Mouse (Mus musculus): Measurements from ENCODE around the gene Prr14. TPM values are rescaled to one million over a fixed set of nuclear protein-coding genes. Genes with fewer than 3 reads are reported as not detected.
"Not testable (repeated sequence)": the region's sequence is repeated elsewhere in the genome, so short reads cannot be mapped to it uniquely, and the experiment has no call there.

The Prr14 gene
- polyA plus RNA-seq, 1 experiment = 81.2 TPM

DNA sequence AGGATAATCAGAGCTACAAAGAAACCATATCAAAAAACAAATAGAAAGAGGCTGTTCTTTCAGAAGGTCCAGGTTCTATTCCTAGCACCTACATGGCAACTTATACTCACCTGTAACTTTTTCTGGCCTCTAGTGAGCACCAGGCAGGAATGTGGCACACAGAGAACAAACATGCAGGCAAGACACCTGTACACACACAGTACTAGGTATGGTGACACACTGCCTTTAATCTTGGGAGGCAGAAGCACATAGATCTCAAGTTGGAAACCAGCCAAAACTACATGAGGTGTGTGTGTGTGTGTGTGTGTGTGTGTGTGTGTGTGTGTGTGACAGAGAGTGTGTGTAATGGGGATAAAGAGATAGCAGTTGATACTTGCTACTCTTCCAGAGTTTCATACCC lies 35.2 kb downstream of the Prr14 start:
- no peak overlapping the region for H3K27ac ChIP-seq (ENCODE audit: insufficient read depth, low read depth, low read length)
- no peaks in the 10 kb centered on the region for H3K27me3 ChIP-seq (ENCODE audit: control insufficient read depth, insufficient read depth, low read length)
- TF ChIP-seq CTCF (IDR thresholded peaks at IDR 0.05; ENCODE audit: extremely low read depth, insufficient read length, insufficient replicate concordance, low read depth, low read length) = no peak
- no peak for TF ChIP-seq POLR2A (IDR thresholded peaks at IDR 0.05; ENCODE audit: low read depth, low read length)
- no peaks in the 10 kb centered on the region for H3K4me1 ChIP-seq (ENCODE audit: control insufficient read depth, insufficient read depth, insufficient read length, low read length)
- H3K4me3 ChIP-seq (ENCODE audit: low read depth, low read length) = no peak overlapping the region
- peaks cover 25% of the 10 kb centered on the region for H3K36me3 ChIP-seq (ENCODE audit: control insufficient read depth, insufficient read depth, low read length)

DNA sequence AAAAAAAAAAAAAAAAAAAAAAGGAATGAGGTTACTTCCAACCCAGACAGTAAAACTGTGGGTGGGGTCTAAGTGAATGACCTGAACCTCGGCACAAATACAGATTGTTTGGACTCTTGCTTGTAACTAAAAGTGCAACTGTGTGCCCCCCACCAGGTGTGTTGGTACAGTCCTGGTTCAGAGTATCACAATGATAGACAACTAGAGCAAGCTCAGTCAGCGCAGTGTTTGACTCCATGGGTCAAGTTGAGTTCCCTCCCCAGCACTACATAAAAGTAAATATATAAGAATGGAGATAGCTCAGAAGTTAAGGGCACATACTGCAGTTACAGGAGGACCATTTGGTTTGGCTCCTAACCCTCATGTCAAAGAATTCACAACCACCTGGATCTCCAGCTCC lies 38.0 kb downstream of the Prr14 start:
- Histone ChIP-seq H3K27me3 (ENCODE audit: control insufficient read depth, insufficient read depth, low read length) (no peaks in the 10 kb centered on the region), H3K36me3 (ENCODE audit: control insufficient read depth, insufficient read depth, low read length) (0 out of 2 replicates have a peak, but pooled peaks cover 2% of the 10 kb centered on the region), H3K4me3 (ENCODE audit: low read depth, low read length) (no peak overlapping the region), H3K4me1 (ENCODE audit: control insufficient read depth, insufficient read depth, insufficient read length, low read length) (no peaks in the 10 kb centered on the region), H3K27ac (ENCODE audit: insufficient read depth, low read depth, low read length) (no peak overlapping the region)
- TF ChIP-seq CTCF (IDR thresholded peaks at IDR 0.05; ENCODE audit: extremely low read depth, insufficient read length, insufficient replicate concordance, low read depth, low read length) = no peak
- TF ChIP-seq POLR2A (IDR thresholded peaks at IDR 0.05; ENCODE audit: low read depth, low read length) = no peak
- WGBS = 63% methylated on average over 2 of the region's 2 CpGs

GRCm38 (mm10) chr7:127498407-127498806 lies 39.0 kb downstream of the Prr14 start:
- Histone ChIP-seq H3K27ac (ENCODE audit: insufficient read depth, low read depth, low read length) (no peak overlapping the region), H3K27me3 (ENCODE audit: control insufficient read depth, insufficient read depth, low read length) (no peaks in the 10 kb centered on the region), H3K4me3 (ENCODE audit: low read depth, low read length) (no peak overlapping the region), H3K36me3 (ENCODE audit: control insufficient read depth, insufficient read depth, low read length) (no peaks in the 10 kb centered on the region; the same call in 1 of the 2 replicates), H3K4me1 (ENCODE audit: control insufficient read depth, insufficient read depth, insufficient read length, low read length) (no peaks in the 10 kb centered on the region)
- 42% methylated on average over 3 of the region's 3 CpGs for WGBS
- TF ChIP-seq CTCF (IDR thresholded peaks at IDR 0.05; ENCODE audit: extremely low read depth, insufficient read length, insufficient replicate concordance, low read depth, low read length) (peak; percentile 44; the same call in 1 of the 2 replicates), POLR2A (IDR thresholded peaks at IDR 0.05; ENCODE audit: low read depth, low read length) (no peak)

DNA sequence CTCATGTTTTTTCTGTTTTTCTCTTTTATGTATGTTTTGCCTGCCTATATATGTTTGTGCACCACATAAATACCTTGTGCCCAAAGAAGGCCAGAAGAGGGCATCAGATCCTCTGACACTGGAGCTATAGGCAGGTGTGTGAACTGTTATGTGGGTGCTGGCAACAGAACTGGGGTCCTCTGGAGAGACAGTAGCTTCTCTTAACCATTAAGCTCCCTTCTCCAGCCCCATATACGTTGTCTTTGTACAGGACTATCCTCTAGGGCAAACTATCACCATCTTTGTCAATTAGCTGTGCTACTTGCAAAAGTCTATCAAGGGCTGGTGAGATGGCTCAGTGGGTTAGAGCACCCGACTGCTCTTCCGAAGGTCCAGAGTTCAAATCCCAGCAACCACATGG lies 48.9 kb downstream of the Prr14 start:
- no peaks in the 10 kb centered on the region for H3K4me1 ChIP-seq (ENCODE audit: control insufficient read depth, insufficient read depth, insufficient read length, low read length)
- TF ChIP-seq POLR2A (IDR thresholded peaks at IDR 0.05; ENCODE audit: low read depth, low read length) = no peak
- TF ChIP-seq CTCF (IDR thresholded peaks at IDR 0.05; ENCODE audit: extremely low read depth, insufficient read length, insufficient replicate concordance, low read depth, low read length) = no peak
- H3K36me3 ChIP-seq (ENCODE audit: control insufficient read depth, insufficient read depth, low read length) = no peaks in the 10 kb centered on the region; the same call in 1 of the 2 replicates
- WGBS = 93% methylated on average over 3 of the region's 3 CpGs
- no peaks in the 10 kb centered on the region for H3K27me3 ChIP-seq (ENCODE audit: control insufficient read depth, insufficient read depth, low read length)
- H3K27ac ChIP-seq (ENCODE audit: insufficient read depth, low read depth, low read length) = no peak overlapping the region
- H3K4me3 ChIP-seq (ENCODE audit: low read depth, low read length) = no peak overlapping the region

- not testable (repeated sequence) for H3K36me3 ChIP-seq (ENCODE audit: control insufficient read depth, insufficient read depth, low read length); H3K27me3 ChIP-seq (ENCODE audit: control insufficient read depth, insufficient read depth, low read length); H3K4me1 ChIP-seq (ENCODE audit: control insufficient read depth, insufficient read depth, insufficient read length, low read length); H3K4me3 ChIP-seq (ENCODE audit: low read depth, low read length); H3K27ac ChIP-seq (ENCODE audit: insufficient read depth, low read depth, low read length)
- WGBS = 91% methylated on average over 3 of the region's 4 CpGs
Measured at GRCm38 (mm10) chr7:127509830-127510229, 50.4 kb downstream of the Prr14 start.

DNA sequence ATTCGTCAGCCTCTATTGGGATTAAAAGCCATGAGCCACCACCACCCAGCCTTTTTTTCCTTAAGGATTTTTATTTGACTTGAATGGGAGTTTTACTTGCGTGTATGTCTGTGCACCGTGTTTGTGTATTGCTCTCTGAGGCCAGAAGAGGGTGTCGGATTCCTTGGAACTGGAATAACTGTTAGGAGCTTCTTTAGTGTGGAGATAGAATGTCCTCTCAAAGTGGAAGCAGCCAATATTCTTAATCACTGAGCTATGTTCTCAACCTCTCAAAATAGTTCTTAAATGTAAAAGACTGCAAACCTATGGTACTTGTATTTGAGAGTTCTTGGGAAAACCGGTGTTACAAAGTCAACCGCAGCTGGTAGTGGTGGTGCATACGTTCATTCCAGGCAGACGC lies 51.8 kb downstream of the Prr14 start:
- H3K36me3 ChIP-seq (ENCODE audit: control insufficient read depth, insufficient read depth, low read length) = peaks cover 13% of the 10 kb centered on the region
- no peak overlapping the region for H3K4me3 ChIP-seq (ENCODE audit: low read depth, low read length)
- peaks cover 7% of the 10 kb centered on the region; the same call in 1 of the 2 replicates for H3K4me1 ChIP-seq (ENCODE audit: control insufficient read depth, insufficient read depth, insufficient read length, low read length)
- 19% methylated on average over 8 of the region's 8 CpGs for WGBS
- TF ChIP-seq CTCF (IDR thresholded peaks at IDR 0.05; ENCODE audit: extremely low read depth, insufficient read length, insufficient replicate concordance, low read depth, low read length) (no peak), POLR2A (IDR thresholded peaks at IDR 0.05; ENCODE audit: low read depth, low read length) (no peak)
- 0 out of 2 replicates have a peak overlapping the region, but pooled peaks have one; percentile 7 for H3K27ac ChIP-seq (ENCODE audit: insufficient read depth, low read depth, low read length)
- no peaks in the 10 kb centered on the region for H3K27me3 ChIP-seq (ENCODE audit: control insufficient read depth, insufficient read depth, low read length)

DNA sequence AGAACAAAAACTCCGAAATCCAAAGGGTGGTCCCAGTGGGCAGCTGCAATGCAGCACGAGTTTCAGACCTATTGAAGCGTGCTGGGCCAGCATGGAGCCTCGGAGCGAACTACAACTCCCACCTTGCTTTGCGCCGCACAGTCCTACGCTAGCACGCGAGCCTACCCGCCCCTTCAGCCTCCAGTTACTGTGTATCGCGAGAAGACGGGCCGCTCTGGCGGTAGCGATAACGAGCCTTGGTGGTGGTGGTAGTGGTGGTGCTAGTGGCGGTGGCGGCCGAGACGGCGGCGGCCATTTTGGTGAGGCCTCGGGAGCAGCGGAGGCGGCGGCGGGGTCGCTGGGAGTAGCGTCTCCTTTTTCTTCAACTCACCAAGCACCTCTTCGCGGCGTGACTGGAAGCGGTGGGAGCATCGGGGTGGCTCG lies 52.4 kb downstream of the Prr14 start, which contains the start of gene Srcap:
Gene Srcap, plus strand, starts transcription at position 176 of the 423 bp plus-strand sequence.
- no peaks in the 10 kb centered on the region for H3K27me3 ChIP-seq (ENCODE audit: control insufficient read depth, insufficient read depth, low read length)
- under 1% methylated on average over 37 of the region's 37 CpGs for WGBS
- no peak for TF ChIP-seq CTCF (IDR thresholded peaks at IDR 0.05; ENCODE audit: extremely low read depth, insufficient read length, insufficient replicate concordance, low read depth, low read length)
- TF ChIP-seq POLR2A (IDR thresholded peaks at IDR 0.05; ENCODE audit: low read depth, low read length) = peak; percentile 93

More for the DNA sequence above, 52.4 kb downstream of the Prr14 start, which contains the start of gene Srcap:
- Histone ChIP-seq H3K4me3 (ENCODE audit: low read depth, low read length) (peak within 1 kb of the TSS; percentile 84), H3K4me1 (ENCODE audit: control insufficient read depth, insufficient read depth, insufficient read length, low read length) (peaks cover 7% of the 10 kb centered on the region; the same call in 1 of the 2 replicates), H3K27ac (ENCODE audit: insufficient read depth, low read depth, low read length) (peak within 1 kb of the TSS; percentile 95), H3K36me3 (ENCODE audit: control insufficient read depth, insufficient read depth, low read length) (peaks cover 18% of the 10 kb centered on the region)

Data from small intestine, adult 2 months (tissue).